Mouse (Mus musculus): ENCODE measurements at regions not wholly inside any gene's neighbourhood (a gene's known extent, or its start where the extent isn't known, plus 50 kb on each side); places are given as distances from the start of the nearest gene placed in this dataset.

DNA sequence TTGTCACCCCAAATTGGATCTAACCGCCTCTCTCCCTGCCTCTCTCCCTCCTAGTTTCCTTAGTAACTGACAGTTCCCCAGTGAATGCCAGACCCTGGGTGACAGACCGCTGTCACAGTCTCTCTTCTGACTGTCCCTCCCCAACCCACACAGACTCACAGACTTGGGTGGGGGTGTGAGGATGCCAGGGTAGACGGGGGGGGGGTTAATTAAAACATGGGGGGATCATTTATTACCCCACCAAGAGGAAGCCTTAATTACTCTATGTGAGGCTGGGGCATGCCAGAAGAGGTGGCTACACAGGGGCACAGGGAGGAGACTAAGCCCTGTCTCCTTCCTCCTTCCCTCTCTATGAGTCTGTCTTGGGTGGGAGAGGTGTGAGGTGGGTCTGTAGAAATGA, 261.1 kb upstream of the Gm4791 start:
- ChIA-PET CTCF (no interaction called here), POLR2A (no interaction called here)
- in situ Hi-C loops (cut with MboI; ENCODE audit: low pct_unique_long_range_greater_than_20kb), result loop anchor here (25.0 kb wide), 2 partner anchors 800 to 1875 kb away; partner anchors contain the start of genes Cadm1 and Nnmt
- ATAC-seq (no peak), DNase-seq (ENCODE audit: low read depth, low spot score) (no peak)
- TF ChIP-seq CTCF (IDR thresholded peaks at IDR 0.05), result no peak
- peaks cover 29% of the 10 kb centered on the region for H3K27me3 ChIP-seq

DNA sequence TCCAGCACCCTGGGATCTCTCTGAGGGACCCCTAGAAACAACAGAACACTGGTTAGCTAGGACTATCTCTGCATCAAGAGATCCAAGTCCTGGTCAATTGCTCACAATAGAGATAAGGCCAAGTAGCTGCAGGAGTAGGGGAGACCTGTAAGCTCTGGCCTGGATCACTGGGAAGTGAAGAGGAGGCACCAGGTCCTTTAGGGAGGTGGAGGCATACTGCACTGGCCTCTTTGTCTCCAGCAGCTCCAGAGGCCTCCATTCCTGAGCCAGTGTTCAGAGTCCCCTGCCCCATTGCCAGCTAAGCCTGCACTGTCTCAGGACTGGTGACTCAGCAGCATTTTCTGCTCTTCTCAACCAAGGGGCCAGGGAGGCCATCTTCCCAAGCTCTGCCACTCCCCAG, 262.3 kb upstream of the Gm4791 start:
- TF ChIP-seq CTCF (IDR thresholded peaks at IDR 0.05), result no peak
- POLR2A ChIA-PET, result no interaction called here
- H3K27me3 ChIP-seq, result peaks cover 29% of the 10 kb centered on the region
- CTCF ChIA-PET, result no interaction called here
- in situ Hi-C loops (cut with MboI; ENCODE audit: low pct_unique_long_range_greater_than_20kb), result loop anchor here (25.0 kb wide), 2 partner anchors 801 to 1876 kb away; partner anchors contain the start of genes Cadm1 and Nnmt
- ATAC-seq (no peak), DNase-seq (ENCODE audit: low read depth, low spot score) (no peak)

DNA sequence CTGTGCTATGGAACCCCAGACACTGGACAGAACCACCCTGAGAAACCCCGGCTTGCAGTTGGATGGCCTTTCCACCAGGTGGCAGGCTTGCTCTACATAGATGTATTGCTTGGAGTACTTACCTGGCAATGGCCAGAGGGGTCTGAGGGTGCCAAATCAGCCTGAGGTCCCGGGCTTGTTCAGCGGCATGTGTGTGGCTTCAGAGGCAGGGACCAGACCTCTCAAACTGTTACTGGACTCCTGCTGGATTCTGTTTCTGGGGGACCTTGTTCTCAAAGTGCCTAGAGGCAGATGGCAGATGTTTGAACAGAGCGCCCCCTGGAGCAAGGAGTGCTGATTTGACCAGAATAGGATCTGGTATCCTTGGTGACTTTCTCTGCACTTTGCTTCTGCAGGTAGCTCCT, 262.9 kb upstream of the Gm4791 start:
- POLR2A ChIA-PET, result no interaction called here
- DNase-seq (ENCODE audit: low read depth, low spot score) (peak; percentile 22), ATAC-seq (peak; percentile 68)
- CTCF ChIA-PET, result no interaction called here
- peaks cover 29% of the 10 kb centered on the region for H3K27me3 ChIP-seq
- TF ChIP-seq CTCF (IDR thresholded peaks at IDR 0.05), result peak; percentile 92
- in situ Hi-C loops (cut with MboI; ENCODE audit: low pct_unique_long_range_greater_than_20kb), result loop anchor here (25.0 kb wide), 2 partner anchors 802 to 1877 kb away; partner anchors contain the start of genes Cadm1 and Nnmt

DNA sequence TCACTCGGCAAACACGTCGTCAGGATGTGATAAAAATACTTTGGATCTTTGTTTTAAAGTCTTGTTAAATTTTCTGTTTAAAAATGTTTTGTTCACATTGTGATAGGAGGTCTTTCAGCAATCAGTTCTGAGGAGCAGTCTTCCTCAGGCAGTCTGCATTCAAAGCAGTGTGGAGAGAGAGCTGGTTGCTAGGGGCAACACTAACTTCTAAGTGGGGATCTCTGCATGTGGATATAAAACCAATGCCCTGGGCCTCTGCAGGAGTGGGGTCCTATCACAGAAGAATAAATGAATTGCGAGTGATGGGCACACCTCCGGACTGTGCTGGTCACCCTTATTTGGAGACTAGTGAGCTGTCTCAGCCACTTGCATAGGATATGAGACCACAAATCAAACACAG, 270.1 kb upstream of the Gm4791 start:
- ChIA-PET POLR2A (no interaction called here), CTCF (no interaction called here)
- in situ Hi-C loops (cut with MboI; ENCODE audit: low pct_unique_long_range_greater_than_20kb), result loop anchor here (25.0 kb wide), 2 partner anchors 809 to 1884 kb away; partner anchors contain the start of genes Cadm1 and Nnmt
- TF ChIP-seq CTCF (IDR thresholded peaks at IDR 0.05), result no peak
- DNase-seq (ENCODE audit: low read depth, low spot score) (no peak), ATAC-seq (no peak)
- peaks cover 46% of the 10 kb centered on the region for H3K27me3 ChIP-seq

DNA sequence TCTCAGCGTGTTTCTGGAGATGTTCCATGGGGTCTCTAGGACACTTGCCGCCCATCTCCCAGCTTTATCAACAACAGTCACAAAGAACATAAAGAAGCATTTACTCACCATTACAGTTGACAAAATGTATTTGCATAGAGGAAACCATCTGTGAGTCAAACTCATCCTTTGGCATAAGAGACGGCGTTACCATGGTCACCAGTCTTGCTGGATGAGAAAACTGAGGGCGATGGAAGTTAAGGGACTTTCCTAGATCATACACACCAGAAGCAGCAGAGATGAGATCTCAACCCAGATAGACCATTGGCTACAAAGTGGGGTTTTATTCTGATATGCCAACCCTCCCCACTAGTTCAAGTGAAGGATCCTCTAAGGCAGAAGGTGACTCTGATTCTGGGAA, 274.3 kb upstream of the Gm4791 start:
- in situ Hi-C loops (cut with MboI; ENCODE audit: low pct_unique_long_range_greater_than_20kb), result no loop called here
- ATAC-seq, result no peak
- CTCF ChIA-PET, result interaction anchor here (0.6 kb wide), 1 partner anchor 501 kb away, joined by 3 read pairs; no protein-coding TSS in a partner anchor

DNA sequence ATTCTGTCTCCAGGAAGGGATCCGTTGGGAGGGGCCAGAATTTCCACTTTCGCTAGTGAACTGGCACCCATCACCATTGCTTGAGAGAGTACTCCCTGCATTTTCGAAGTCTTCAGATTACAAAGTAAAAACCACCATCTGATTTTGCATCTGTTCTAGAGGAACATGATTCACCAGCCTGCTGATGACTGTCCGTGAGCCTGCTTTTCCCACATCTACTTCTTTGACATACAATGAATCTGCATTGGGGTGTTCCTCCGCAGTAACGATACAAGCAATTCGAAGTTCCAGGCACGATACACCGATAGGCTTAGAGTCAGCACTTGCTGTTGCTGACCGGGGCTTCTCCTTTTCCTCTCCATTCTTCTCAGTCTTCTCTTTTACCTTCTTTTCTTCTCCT, 285.1 kb upstream of the Gm4791 start:
- ChIA-PET POLR2A (no interaction called here), CTCF (no interaction called here)
- peaks cover 23% of the 10 kb centered on the region for H3K27me3 ChIP-seq
- ATAC-seq, result no peak
- no peak for TF ChIP-seq CTCF (IDR thresholded peaks at IDR 0.05)
- in situ Hi-C loops (cut with MboI; ENCODE audit: low pct_unique_long_range_greater_than_20kb), result no loop called here
- DNase-seq (ENCODE audit: low read depth, low spot score), result no peak

More for the DNA sequence above, 274.3 kb upstream of the Gm4791 start:
- POLR2A ChIA-PET, result no interaction called here
- no peak for DNase-seq (ENCODE audit: low read depth, low spot score)
- TF ChIP-seq CTCF (IDR thresholded peaks at IDR 0.05), result no peak
- H3K27me3 ChIP-seq, result peaks cover 39% of the 10 kb centered on the region

DNA sequence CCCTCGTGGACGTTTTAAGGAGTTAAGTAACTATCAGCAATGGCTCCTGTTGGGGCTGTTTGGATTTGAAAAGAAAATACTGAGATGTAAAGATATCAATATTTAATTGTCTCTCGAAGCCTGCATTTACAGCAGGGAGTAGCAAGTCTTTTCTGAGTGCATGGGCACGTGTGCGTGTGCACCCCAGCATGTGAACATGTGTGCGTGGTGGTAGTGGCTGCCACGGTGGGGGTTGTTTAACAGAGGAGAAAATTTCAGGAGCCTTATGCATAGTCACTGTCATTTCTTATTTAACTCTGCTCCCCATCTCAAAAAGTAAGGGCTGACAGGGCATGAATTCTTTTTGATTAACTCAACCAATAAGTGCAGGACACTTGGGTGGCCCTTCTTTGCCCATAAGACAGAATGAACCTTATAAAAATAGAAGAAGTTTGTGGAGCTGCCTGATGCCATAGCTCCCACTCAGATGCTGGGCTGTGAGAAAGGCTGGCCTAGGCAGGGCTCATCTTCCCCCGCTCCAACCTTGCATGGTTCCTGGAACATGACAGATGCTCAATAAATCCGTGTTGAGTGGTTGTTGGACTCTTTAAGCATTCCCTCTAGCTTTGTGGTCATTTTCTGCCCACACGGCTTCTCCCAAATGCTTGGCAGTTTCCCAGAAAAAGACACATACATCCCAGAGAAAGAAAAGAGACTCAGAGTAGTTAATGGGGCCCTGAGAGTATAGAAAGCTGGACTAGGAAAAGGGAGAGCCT, 294.2 kb upstream of the Gm4791 start:
- DNase-seq (ENCODE audit: low read depth, low spot score) (peak; percentile 1), ATAC-seq (no peak)
- ChIA-PET CTCF (no interaction called here), POLR2A (no interaction called here)
- TF ChIP-seq CTCF (IDR thresholded peaks at IDR 0.05), result no peak
- in situ Hi-C loops (cut with MboI; ENCODE audit: low pct_unique_long_range_greater_than_20kb), result no loop called here
- H3K27me3 ChIP-seq, result peaks cover 4% of the 10 kb centered on the region

DNA sequence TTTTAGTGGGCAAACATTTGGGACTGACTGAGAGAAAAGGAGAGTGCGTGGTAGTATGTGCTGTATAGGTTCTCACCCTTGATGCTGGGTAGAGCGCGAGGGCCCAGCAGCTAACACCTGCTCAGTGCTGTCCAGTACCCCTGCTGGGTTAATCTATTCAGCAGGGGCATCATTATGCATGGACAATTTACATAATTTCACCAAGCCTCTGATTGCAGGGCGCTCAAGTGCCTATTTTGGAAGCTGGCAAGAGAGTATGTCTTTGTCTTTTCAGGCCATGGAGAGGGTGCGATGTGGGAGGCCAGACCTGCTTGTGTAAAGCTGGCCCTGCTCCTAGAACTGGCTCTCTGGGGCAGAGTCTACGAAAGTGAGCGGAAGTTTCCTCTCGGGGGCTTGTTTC, 294.9 kb upstream of the Gm4791 start:
- ChIA-PET POLR2A (no interaction called here), CTCF (no interaction called here)
- ATAC-seq (no peak), DNase-seq (ENCODE audit: low read depth, low spot score) (no peak)
- TF ChIP-seq CTCF (IDR thresholded peaks at IDR 0.05), result no peak
- in situ Hi-C loops (cut with MboI; ENCODE audit: low pct_unique_long_range_greater_than_20kb), result no loop called here
- H3K27me3 ChIP-seq, result peaks cover 4% of the 10 kb centered on the region

DNA sequence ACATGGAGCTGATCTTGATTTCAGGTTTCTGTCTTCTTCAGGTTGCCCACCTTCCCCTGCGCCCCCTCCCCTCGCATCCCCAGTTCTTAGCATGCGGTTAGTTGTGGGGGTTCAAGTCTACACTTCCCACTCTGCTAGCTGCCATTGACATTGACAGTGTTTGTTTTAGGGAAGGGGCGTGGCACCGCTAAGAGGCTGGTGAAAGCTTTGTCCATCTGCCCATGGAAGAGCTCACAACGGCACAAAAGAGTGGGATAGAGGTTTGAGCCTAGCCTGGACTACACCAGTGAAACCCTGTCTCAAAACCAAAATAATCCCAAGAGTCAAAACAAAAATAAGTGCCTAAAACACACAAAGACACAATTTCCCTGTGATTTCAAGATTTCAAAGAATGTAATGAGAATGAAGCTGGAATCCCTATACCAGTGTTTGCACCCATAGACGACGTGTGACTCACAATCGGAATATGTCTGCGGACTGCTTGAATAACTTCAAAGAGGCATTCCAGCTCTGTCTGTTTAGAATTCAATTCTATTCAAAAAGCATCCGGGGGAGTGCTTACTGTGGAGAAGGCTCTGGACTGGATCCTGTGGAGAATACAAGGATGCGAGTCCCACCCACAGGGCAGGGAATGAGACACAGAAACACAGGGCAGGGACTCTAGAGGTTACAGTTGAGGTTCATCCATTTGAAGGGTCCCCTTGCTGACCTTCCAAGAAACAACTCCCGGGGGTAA, 295.5 kb upstream of the Gm4791 start:
- POLR2A ChIA-PET, result no interaction called here
- peak; percentile 4 for DNase-seq (ENCODE audit: low read depth, low spot score)
- no peak for TF ChIP-seq CTCF (IDR thresholded peaks at IDR 0.05)
- H3K27me3 ChIP-seq, result peaks cover 4% of the 10 kb centered on the region
- in situ Hi-C loops (cut with MboI; ENCODE audit: low pct_unique_long_range_greater_than_20kb), result no loop called here
- CTCF ChIA-PET, result no interaction called here
- ATAC-seq, result peak; percentile 47

DNA sequence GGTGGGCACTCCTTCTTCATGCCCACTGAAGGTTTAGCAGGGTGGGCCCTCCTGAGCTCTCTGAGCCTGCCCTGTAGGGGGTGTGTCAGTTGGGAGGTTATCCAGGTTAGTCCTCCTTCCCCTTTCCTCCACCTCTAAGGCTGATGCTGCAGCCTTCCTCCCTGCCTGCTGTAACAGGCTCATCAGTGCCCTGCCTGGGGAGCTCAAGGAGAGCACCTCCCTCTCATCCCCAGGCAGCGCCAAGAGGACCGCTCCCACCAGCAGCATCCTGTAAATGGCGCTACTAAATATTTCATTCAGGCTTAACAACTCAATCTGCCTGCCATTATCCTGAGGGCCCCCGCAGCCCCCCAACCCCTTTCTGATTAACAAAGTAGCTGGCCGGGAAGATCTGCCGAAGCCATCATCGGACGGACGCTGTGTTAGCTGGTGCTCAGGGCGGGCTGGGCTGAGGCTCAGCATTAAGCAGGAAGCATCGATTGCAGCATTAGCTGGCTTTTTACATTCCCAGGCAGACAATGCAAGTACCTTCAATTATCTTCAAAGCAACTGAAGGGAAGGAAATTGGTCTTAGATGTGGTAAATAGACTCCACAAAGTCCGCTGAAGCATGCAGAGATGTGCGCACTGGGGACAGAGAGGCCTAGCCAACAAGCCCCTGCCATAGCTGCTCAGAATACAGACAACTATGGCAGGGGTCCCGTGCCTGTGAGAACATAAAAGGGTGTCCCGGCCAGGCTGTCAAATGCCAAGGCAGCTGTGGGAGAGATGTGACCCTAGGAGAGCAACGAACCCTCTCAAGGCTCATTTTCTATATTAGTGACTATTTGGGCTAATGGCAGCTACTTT, 296.3 kb upstream of the Gm4791 start:
- no peaks in the 10 kb centered on the region for H3K27me3 ChIP-seq
- in situ Hi-C loops (cut with MboI; ENCODE audit: low pct_unique_long_range_greater_than_20kb), result no loop called here
- ATAC-seq (no peak), DNase-seq (ENCODE audit: low read depth, low spot score) (no peak)
- POLR2A ChIA-PET, result no interaction called here
- TF ChIP-seq CTCF (IDR thresholded peaks at IDR 0.05), result no peak
- CTCF ChIA-PET, result no interaction called here
